Mouse (Mus musculus) neural tube, embryonic 13.5 days (tissue): ENCODE results near the gene Dkkl1. TPM values are rescaled to one million over a fixed set of nuclear protein-coding genes. Genes with fewer than 3 reads are reported as not detected.

Experiments used
- ATAC-seq: fragments of 200-750 bp; cut with Nextera tagmentation; 2 replicates; pipeline ENCODE4 v1.8.0; 2017; ENCODE audit warnings: low read depth, mild to moderate bottlenecking, moderate TSS enrichment, moderate library complexity
- H3K27ac ChIP-seq: fragments of 300-500 bp; sonication (generic); replicated peaks from 2 replicates; pipeline ENCODE4 v1.5.1; 2015; ENCODE audit warnings: moderate library complexity, mild to moderate bottlenecking, inconsistent platforms
- H3K27me3 ChIP-seq: fragments of 300-500 bp; sonication (generic); 2 replicates; pipeline ENCODE4 v1.6.1; 2015; ENCODE audit warnings: mild to moderate bottlenecking, inconsistent platforms
- H3K36me3 ChIP-seq: fragments of 300-500 bp; sonication (generic); 2 replicates; pipeline ENCODE4 v1.6.1; 2015; ENCODE audit warnings: mild to moderate bottlenecking, inconsistent platforms
- H3K4me1 ChIP-seq: fragments of 300-500 bp; sonication (generic); replicated peaks from 2 replicates; pipeline ENCODE4 v1.6.1; 2015; ENCODE audit warnings: inconsistent platforms
- H3K4me2 ChIP-seq: fragments of 300-500 bp; sonication (generic); 2 replicates; pipeline ENCODE4 v1.6.1; 2015; ENCODE audit warnings: inconsistent platforms, mild to moderate bottlenecking, moderate library complexity
- H3K4me3 ChIP-seq: fragments of 300-500 bp; sonication (generic); 2 replicates; pipeline ENCODE4 v1.5.1; 2015; ENCODE audit warnings: mild to moderate bottlenecking, inconsistent platforms
- H3K9ac ChIP-seq: fragments of 300-500 bp; sonication (generic); 2 replicates; pipeline ENCODE4 v1.6.1; 2015; ENCODE audit warnings: moderate library complexity, mild to moderate bottlenecking, inconsistent platforms
- H3K9me3 ChIP-seq: fragments of 300-500 bp; sonication (generic); 2 replicates; pipeline ENCODE4 v1.6.1; 2016; ENCODE audit warnings: inconsistent platforms
- whole genome bisulfite sequencing: fragments of 180-500 bp; shearing (Covaris S2); methylation state at CpG from one replicate; pipeline ENCODE4 v1.1.7; 2015; 5-methylcytosine and 5-hydroxymethylcytosine counted together
- polyA plus RNA-seq: library from polyadenylated mRNA; unstranded; fragments of >200 nt; fragmentation: Nextera tagmentation; extraction: Ambion mirVana; gene quantifications from 2 replicates; pipeline ENCODE4 v1.2.1, GENCODE M21; 2015

Dkkl1 gene
- polyA plus RNA-seq, 1 experiment from 2014 or later, result 19.8 TPM

DNA sequence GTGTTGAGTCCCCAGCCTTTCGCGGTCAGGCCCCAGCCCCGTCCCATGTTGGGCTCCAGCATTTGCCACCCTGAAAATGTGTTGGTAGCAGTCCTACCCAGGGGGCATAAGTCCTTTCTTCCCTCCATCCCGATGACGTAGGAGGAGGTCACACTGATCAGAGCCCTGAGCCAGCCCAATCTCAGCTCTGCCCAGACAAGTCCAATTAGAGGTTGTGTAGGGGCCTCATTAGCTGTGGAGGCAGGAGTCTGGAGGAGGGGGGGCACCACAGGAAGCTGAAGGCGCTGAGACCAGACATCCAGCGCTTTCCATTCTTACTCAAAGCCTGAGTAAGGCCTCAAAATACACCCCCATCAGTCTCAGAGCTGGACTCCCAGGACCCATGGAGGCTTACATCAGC is 26.0 kb downstream of the Dkkl1 start:
- no peak overlapping the region for H3K4me3 ChIP-seq
- no peaks in the 10 kb centered on the region for H3K36me3 ChIP-seq
- H3K9me3 ChIP-seq, result no peaks in the 10 kb centered on the region
- no peak overlapping the region for H3K27ac ChIP-seq
- H3K9ac ChIP-seq, result no peak overlapping the region
- H3K4me2 ChIP-seq, result no peak overlapping the region
- H3K27me3 ChIP-seq, result peaks cover 80% of the 10 kb centered on the region
- 74% methylated on average over 7 of the region's 7 CpGs for WGBS
- no peak for ATAC-seq
- peaks cover 23% of the 10 kb centered on the region for H3K4me1 ChIP-seq

DNA sequence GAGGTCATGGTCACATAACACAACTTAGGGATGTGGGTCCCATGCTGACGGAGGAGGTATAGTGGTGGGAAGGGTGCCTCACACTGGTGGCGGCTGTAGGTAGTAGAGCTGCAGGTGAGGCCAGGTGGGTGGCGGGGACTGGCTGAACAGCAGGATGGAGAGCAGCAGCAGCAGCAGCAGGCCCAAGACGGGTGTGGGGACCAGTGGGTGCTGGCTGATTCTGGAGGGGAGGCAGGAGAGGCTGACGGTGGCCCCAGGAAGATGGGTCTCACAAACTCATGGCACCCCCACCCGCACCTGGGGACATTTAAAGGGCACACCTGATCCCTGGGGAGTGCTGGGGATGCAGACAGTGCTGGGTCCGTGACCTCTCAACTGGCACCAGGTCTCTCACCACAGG is 28.3 kb downstream of the Dkkl1 start:
- ATAC-seq, result no peak
- H3K4me1 ChIP-seq, result peaks cover 24% of the 10 kb centered on the region
- no peaks in the 10 kb centered on the region for H3K9me3 ChIP-seq

DNA sequence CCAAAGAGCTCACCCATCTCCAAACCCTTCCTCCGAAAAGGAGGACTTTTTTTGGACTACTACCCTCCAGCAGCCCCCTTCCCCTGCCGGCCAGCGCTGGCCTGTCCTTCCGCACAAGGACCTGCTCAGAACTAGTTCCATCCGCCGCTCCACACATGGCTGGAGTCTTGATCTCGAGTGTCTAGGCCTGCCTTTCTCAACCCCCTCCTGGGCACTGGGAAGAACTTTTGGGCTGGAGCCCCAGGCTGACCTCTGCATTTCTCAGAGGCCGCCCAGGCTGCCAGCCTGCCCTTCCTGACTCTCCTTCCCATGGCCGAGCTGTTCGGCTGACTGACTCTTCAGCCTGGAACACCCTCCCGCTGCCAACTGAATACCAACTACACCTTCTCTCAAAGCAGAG is 29.3 kb downstream of the Dkkl1 start:
- H3K27me3 ChIP-seq, result peaks cover 96% of the 10 kb centered on the region
- no peak for ATAC-seq
- no peaks in the 10 kb centered on the region for H3K9me3 ChIP-seq
- peak overlapping the region; percentile 53 for H3K4me2 ChIP-seq
- peak overlapping the region; percentile 50 for H3K9ac ChIP-seq
- H3K27ac ChIP-seq, result no peak overlapping the region
- whole genome bisulfite sequencing, result 14% methylated on average over 11 of the region's 11 CpGs
- H3K36me3 ChIP-seq, result no peaks in the 10 kb centered on the region
- peaks cover 24% of the 10 kb centered on the region for H3K4me1 ChIP-seq
- peak overlapping the region; percentile 33 for H3K4me3 ChIP-seq

More for the DNA sequence above, 28.3 kb downstream of the Dkkl1 start:
- peaks cover 90% of the 10 kb centered on the region for H3K27me3 ChIP-seq
- no peak overlapping the region for H3K27ac ChIP-seq
- no peaks in the 10 kb centered on the region for H3K36me3 ChIP-seq
- H3K4me3 ChIP-seq, result no peak overlapping the region
- no peak overlapping the region for H3K4me2 ChIP-seq
- no peak overlapping the region for H3K9ac ChIP-seq
- WGBS, result 67% methylated on average over 7 of the region's 7 CpGs

DNA sequence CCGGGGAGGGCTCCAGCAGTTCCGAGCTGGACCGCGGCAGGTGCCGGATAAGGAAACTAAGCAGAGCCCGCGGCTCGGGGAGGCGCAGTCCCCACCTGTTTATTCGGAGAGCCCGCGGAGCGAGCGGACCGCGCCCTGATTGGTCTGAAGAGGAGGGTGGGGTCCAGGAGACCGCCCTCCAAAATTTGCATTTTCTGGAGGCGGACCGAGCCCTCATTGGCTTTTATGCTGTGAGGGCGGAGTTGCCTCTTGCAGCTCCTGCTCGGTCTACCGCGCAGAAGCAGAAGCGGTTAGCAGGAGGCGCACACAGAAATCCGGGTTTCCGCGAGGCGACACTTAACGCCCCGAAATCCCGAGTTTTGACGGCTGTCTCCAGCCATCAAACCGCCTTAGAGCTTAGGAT is 29.7 kb downstream of the Dkkl1 start:
- H3K27ac ChIP-seq, result no peak overlapping the region
- H3K4me2 ChIP-seq, result peak overlapping the region; percentile 53
- no peaks in the 10 kb centered on the region for H3K9me3 ChIP-seq
- peak overlapping the region; percentile 33 for H3K4me3 ChIP-seq
- H3K36me3 ChIP-seq, result no peaks in the 10 kb centered on the region
- ATAC-seq, result peak; percentile 86
- H3K27me3 ChIP-seq, result peaks cover 98% of the 10 kb centered on the region
- peak overlapping the region; percentile 50 for H3K9ac ChIP-seq
- under 1% methylated on average over 34 of the region's 34 CpGs for WGBS
- H3K4me1 ChIP-seq, result peaks cover 24% of the 10 kb centered on the region

DNA sequence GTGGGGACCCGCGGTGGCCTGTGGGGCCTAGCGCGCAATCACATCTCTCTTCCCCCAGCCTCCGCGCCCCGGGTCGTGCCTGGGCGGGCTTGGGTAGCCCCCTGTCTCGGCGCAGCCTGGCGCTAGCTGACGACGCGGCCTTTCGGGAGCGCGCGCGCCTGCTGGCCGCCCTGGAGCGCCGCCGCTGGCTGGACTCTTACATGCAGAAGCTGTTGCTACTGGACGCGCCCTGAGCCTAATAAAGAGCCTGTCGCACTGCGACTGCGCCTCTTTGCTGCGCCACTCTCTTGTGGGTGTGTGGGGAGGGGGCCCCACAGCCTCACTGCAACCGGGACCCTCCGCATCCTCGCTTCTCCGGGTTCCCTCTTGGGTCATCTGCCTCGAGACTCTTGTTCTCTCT is 30.4 kb downstream of the Dkkl1 start:
- 0 out of 2 replicates have a peak overlapping the region, but pooled peaks have one; percentile 22 for H3K9ac ChIP-seq
- peak overlapping the region; percentile 53 for H3K4me2 ChIP-seq
- H3K4me1 ChIP-seq, result peaks cover 25% of the 10 kb centered on the region
- peaks cover 100% of the 10 kb centered on the region for H3K27me3 ChIP-seq
- no peaks in the 10 kb centered on the region for H3K9me3 ChIP-seq
- 4% methylated on average over 35 of the region's 35 CpGs for WGBS
- no peaks in the 10 kb centered on the region for H3K36me3 ChIP-seq
- no peak for ATAC-seq
- H3K4me3 ChIP-seq, result peak overlapping the region; percentile 33
- no peak overlapping the region for H3K27ac ChIP-seq

DNA sequence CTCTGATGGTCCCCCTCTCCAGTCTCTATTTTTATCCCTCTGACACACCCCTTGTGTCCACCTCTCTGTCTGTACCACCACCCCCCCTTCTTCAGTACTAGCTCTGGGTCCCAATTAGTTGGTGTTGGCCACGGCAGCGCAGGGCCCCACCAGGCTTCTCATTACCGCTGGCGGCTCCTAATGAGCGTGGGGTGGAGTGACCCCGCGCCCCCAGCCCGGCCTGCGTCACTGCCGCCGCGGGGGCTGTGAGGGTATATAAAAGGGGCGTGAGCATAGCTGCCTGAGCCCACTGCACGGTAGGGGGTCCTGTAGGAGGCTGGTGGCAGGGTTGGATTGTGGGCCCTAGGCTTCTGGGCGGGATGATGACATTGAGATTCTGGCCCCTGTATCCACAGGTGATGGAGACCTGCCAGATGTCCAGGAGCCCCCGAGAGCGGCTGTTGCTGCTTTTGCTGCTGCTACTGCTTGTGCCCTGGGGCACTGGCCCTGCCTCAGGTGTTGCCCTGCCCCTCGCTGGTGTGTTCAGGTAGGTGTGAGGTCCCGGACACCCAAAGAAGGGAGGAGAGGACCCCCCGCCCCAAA is 31.0 kb downstream of the Dkkl1 start, which contains the start of gene Pth2:
Gene Pth2 (plus strand): TSS at position 100 of the 582 bp plus-strand sequence.
- peak within 1 kb of the TSS; percentile 33 for H3K4me3 ChIP-seq
- peak within 1 kb of the TSS; percentile 53 for H3K4me2 ChIP-seq
- H3K9ac ChIP-seq, result 0 out of 2 replicates have a peak within 1 kb of the TSS, but pooled peaks have one; percentile 22
- 12% methylated on average over 20 of the region's 20 CpGs for WGBS
- peaks cover 30% of the 10 kb centered on the region for H3K4me1 ChIP-seq
- no peaks in the 10 kb centered on the region for H3K9me3 ChIP-seq
- peaks cover 100% of the 10 kb centered on the region for H3K27me3 ChIP-seq
- no peak within 1 kb of the TSS for H3K27ac ChIP-seq
- no peaks in the 10 kb centered on the region for H3K36me3 ChIP-seq
- ATAC-seq, result no peak

DNA sequence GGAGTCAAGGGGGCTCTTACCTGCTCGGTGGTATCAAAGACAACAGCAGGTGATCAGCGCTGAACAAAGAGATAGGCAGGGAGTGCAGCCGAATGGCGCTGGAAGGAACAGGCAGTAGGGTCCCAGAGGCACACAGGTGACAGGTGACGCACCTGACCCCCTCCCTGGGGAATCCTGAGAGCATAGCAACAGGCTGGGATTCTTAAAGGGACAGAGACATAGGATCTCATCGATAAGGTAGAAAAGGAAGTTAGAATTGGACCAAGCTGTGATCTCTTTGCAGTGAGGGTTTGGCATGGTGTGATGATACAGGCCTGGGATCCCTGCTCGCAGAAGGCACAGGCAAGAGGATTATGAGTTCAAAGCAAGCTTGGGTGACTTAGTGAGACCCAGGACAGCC is 32.5 kb downstream of the Dkkl1 start, which contains the start of gene Gfy:
Gene Gfy (minus strand): TSS at position 101 of the 400 bp plus-strand sequence.
- 27% methylated on average over 7 of the region's 7 CpGs for WGBS
- peaks cover 100% of the 10 kb centered on the region for H3K27me3 ChIP-seq
- no peaks in the 10 kb centered on the region for H3K9me3 ChIP-seq
- no peak for ATAC-seq
- H3K4me2 ChIP-seq, result no peak within 1 kb of the TSS
- no peak within 1 kb of the TSS for H3K4me3 ChIP-seq
- no peak within 1 kb of the TSS for H3K27ac ChIP-seq
- H3K36me3 ChIP-seq, result no peaks in the 10 kb centered on the region
- peaks cover 33% of the 10 kb centered on the region for H3K4me1 ChIP-seq
- H3K9ac ChIP-seq, result no peak within 1 kb of the TSS

DNA sequence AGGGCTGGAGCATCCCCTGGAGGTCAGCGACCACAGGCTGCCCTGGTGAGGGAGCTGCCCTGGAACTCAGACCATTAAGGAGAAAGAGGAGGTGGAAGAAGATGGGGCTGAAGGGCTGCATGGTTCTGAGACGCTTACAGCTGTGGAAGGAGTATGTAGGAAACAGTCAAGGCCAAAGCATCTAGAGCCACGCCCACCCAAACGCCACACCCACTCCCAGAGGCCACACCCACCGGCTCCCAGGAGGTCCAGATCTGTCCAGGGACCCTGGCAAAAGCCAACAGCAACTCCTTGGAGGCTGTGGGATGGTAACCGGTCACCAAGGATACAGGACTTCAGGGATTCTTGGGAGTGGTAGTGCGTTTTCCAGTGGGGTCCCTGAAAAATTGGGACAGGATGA is 33.4 kb downstream of the Dkkl1 start:
- H3K27ac ChIP-seq, result no peak overlapping the region
- H3K9me3 ChIP-seq, result no peaks in the 10 kb centered on the region
- no peak overlapping the region for H3K4me3 ChIP-seq
- 22% methylated on average over 7 of the region's 7 CpGs for whole genome bisulfite sequencing
- H3K9ac ChIP-seq, result no peak overlapping the region
- H3K4me2 ChIP-seq, result no peak overlapping the region
- H3K4me1 ChIP-seq, result peaks cover 33% of the 10 kb centered on the region
- ATAC-seq, result no peak
- H3K27me3 ChIP-seq, result peaks cover 98% of the 10 kb centered on the region
- no peaks in the 10 kb centered on the region for H3K36me3 ChIP-seq

DNA sequence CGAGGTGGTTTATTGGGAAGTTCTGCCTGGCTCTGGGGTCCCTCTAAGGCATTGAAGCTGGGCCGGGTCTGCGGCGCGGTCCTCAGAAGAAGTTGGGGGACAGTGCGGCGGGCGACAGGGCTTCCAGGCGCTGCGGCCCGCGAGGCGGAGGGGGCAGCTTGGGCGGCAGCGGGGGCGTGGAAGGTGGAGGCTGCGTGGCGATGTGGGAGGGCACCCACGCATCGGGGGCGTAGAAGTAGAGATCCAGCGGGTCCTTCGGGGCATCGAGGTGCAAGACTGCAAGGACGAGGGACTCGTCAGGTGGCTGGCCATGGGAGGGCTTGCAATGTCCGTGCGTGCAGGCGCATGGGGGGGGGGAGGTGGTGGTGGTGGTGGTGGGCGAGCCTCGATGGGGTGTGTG is 35.6 kb downstream of the Dkkl1 start:
- no peak for ATAC-seq
- under 1% methylated on average over 31 of the region's 31 CpGs for WGBS
- peaks cover 19% of the 10 kb centered on the region for H3K4me1 ChIP-seq
- peak overlapping the region; percentile 14 for H3K4me3 ChIP-seq
- no peak overlapping the region for H3K9ac ChIP-seq
- H3K36me3 ChIP-seq, result no peaks in the 10 kb centered on the region
- no peaks in the 10 kb centered on the region for H3K9me3 ChIP-seq
- H3K27me3 ChIP-seq, result peaks cover 96% of the 10 kb centered on the region
- peak overlapping the region; percentile 35 for H3K4me2 ChIP-seq
- no peak overlapping the region for H3K27ac ChIP-seq

DNA sequence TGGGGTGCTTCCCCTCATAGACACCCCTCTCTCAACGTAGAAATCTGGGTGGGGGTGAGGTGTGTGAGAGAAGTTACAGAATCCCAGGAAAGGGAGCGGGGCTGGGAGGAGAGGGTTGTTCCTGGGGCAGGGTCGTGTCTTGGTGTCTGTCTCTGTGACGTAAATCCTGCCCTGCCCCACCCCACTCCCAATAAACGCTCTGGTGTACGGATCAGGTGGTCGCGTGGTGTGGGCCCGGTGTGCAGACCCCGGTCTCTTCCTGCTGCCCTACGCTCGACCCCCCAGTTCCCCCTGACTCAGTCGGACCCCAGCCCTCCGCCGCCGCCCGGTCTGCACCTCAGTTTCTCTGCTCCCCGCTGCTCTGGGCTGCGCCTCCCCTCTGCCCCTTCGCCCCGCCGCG is 36.0 kb downstream of the Dkkl1 start:
- no peak overlapping the region for H3K9ac ChIP-seq
- WGBS, result 1% methylated on average over 23 of the region's 23 CpGs

DNA sequence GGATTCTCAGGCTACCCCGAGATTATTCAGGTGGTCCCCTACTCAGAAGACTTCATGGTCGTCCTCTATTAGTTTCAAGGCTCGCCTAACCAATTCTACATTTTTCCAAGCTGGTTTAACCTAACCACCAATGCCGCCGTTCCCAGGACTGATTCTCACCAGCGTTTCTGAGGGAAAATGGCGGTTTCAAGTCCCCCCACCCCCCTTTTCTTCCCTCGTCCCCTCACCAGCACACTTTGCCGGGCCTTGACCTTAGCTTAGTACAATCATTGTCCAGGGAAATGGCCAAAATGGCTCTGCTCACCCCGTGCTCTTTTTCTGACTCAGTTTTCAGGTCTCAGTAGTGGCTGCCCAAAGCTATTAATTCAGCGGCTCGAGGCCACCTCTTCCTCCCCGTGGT is 36.5 kb downstream of the Dkkl1 start:
- no peaks in the 10 kb centered on the region for H3K36me3 ChIP-seq
- WGBS, result 2% methylated on average over 12 of the region's 13 CpGs
- H3K27ac ChIP-seq, result no peak overlapping the region
- no peak overlapping the region for H3K4me2 ChIP-seq
- no peak for ATAC-seq
- no peaks in the 10 kb centered on the region for H3K9me3 ChIP-seq
- no peak overlapping the region for H3K4me3 ChIP-seq
- H3K9ac ChIP-seq, result no peak overlapping the region
- peaks cover 14% of the 10 kb centered on the region for H3K4me1 ChIP-seq
- H3K27me3 ChIP-seq, result peaks cover 96% of the 10 kb centered on the region

More for the DNA sequence above, 36.0 kb downstream of the Dkkl1 start:
- ATAC-seq, result no peak
- Histone ChIP-seq H3K27me3 (peaks cover 96% of the 10 kb centered on the region), H3K36me3 (no peaks in the 10 kb centered on the region), H3K4me3 (peak overlapping the region; percentile 14), H3K4me1 (peaks cover 15% of the 10 kb centered on the region), H3K4me2 (peak overlapping the region; percentile 35), H3K27ac (no peak overlapping the region), H3K9me3 (no peaks in the 10 kb centered on the region)

DNA sequence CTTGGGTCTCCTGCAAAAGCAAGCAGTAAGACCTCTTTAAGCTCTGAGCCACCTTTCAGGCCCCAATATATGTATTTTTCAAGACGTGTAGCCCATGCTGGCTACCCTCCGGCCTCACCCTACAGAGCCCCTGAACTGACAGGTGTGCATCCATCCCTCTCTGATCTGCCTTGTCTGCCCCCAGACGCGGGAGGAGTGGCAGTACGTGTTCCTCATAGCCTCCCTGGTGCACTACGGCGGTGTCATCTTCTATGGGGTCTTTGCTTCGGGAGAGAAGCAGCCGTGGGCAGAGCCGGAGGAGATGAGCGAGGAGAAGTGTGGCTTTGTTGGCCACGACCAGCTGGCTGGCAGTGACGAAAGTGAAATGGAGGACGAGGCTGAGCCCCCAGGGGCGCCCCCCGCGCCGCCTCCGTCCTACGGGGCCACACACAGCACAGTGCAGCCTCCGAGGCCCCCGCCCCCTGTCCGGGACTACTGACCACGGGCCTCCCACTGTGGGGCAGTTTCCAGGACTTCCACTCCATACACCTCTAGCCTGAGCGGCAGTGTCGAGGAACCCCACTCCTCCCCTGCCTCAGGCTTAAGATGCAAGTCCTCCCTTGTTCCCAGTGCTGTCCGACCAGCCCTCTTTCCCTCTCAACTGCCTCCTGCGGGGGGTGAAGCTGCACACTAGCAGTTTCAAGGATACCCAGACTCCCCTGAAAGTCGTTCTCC is 37.2 kb downstream of the Dkkl1 start:
- Histone ChIP-seq H3K9me3 (no peaks in the 10 kb centered on the region), H3K9ac (no peak overlapping the region), H3K4me3 (no peak overlapping the region), H3K27me3 (peaks cover 96% of the 10 kb centered on the region), H3K4me2 (peak overlapping the region; percentile 13; the same call in 1 of the 2 replicates), H3K4me1 (peaks cover 14% of the 10 kb centered on the region), H3K27ac (no peak overlapping the region), H3K36me3 (no peaks in the 10 kb centered on the region)
- ATAC-seq, result peak; percentile 62; the same call in 1 of the 2 replicates
- 4% methylated on average over 29 of the region's 29 CpGs for whole genome bisulfite sequencing
